Mouse (Mus musculus): ENCODE data around the gene Tceal7.

- TF ChIP-seq POLR2AphosphoS5 (IDR thresholded peaks at IDR 0.05; ENCODE audit: insufficient replicate concordance, low read depth, low read length) (no peak), CTCF (IDR thresholded peaks at IDR 0.05; ENCODE audit: low read depth, low read length) (no peak)
Measured at GRCm38 (mm10) chrX:136204406-136204805, 10.2 kb upstream of the Tceal7 start.

Data from G1E (cell line).